Mouse (Mus musculus): Measurements from ENCODE around the gene Cacna2d1. TPM values are rescaled to one million over a fixed set of nuclear protein-coding genes. Genes with fewer than 3 reads are reported as not detected.

Cacna2d1 gene
- polyA plus RNA-seq, 1 experiment from 2014 or later, result 0.25 TPM

- Histone ChIP-seq H3K9ac (replicated peaks) (no peak overlapping the region), H3K9me3 (ENCODE audit: low read length) (no peaks in the 10 kb centered on the region), H3K36me3 (replicated peaks; ENCODE audit: insufficient read depth, low read length) (no peaks in the 10 kb centered on the region), H3K27me3 (ENCODE audit: insufficient read depth, low read length) (no peaks in the 10 kb centered on the region), H3K4me2 (ENCODE audit: low read depth, low read length) (no peak overlapping the region), H3K27ac (ENCODE audit: low read depth) (no peak overlapping the region), H3K4me1 (ENCODE audit: insufficient read depth) (no peaks in the 10 kb centered on the region), H3K4me3 (ENCODE audit: low read depth, low read length) (no peak overlapping the region)
- TF ChIP-seq CTCF (IDR thresholded peaks at IDR 0.05; ENCODE audit: low read depth), result no peak
- DNase-seq, result no peak
- 63% methylated on average over 5 of the region's 5 CpGs for WGBS (ENCODE audit: insufficient replicate concordance)
- no peak for ATAC-seq
Measured at GRCm38 (mm10) chr5:16062773-16063172, 128.3 kb downstream of the Cacna2d1 start.

- no peak for DNase-seq
- no peaks in the 10 kb centered on the region for H3K36me3 ChIP-seq (replicated peaks; ENCODE audit: insufficient read depth, low read length)
- no peak overlapping the region for H3K4me2 ChIP-seq (ENCODE audit: low read depth, low read length)
- H3K4me3 ChIP-seq (ENCODE audit: low read depth, low read length), result no peak overlapping the region
- no peaks in the 10 kb centered on the region for H3K27me3 ChIP-seq (ENCODE audit: insufficient read depth, low read length)
- H3K27ac ChIP-seq (ENCODE audit: low read depth), result no peak overlapping the region
- no peak for TF ChIP-seq CTCF (IDR thresholded peaks at IDR 0.05; ENCODE audit: low read depth)
- no peak for TF ChIP-seq EP300 (IDR thresholded peaks at IDR 0.05; ENCODE audit: low read depth)
- H3K9me3 ChIP-seq (ENCODE audit: low read length), result no peaks in the 10 kb centered on the region
- no peak overlapping the region for H3K9ac ChIP-seq (replicated peaks)
- ATAC-seq, result no peak
- no peaks in the 10 kb centered on the region for H3K4me1 ChIP-seq (ENCODE audit: insufficient read depth)
Measured at GRCm38 (mm10) chr5:16063273-16063672, 128.8 kb downstream of the Cacna2d1 start.

GRCm38 (mm10) chr5:16063949-16064348 lies 129.5 kb downstream of the Cacna2d1 start:
- Histone ChIP-seq H3K9ac (replicated peaks) (no peak overlapping the region), H3K27me3 (ENCODE audit: insufficient read depth, low read length) (no peaks in the 10 kb centered on the region), H3K4me3 (ENCODE audit: low read depth, low read length) (no peak overlapping the region), H3K4me1 (ENCODE audit: insufficient read depth) (no peaks in the 10 kb centered on the region), H3K4me2 (ENCODE audit: low read depth, low read length) (no peak overlapping the region), H3K36me3 (replicated peaks; ENCODE audit: insufficient read depth, low read length) (no peaks in the 10 kb centered on the region), H3K9me3 (ENCODE audit: low read length) (no peaks in the 10 kb centered on the region), H3K27ac (ENCODE audit: low read depth) (no peak overlapping the region)
- WGBS (ENCODE audit: insufficient replicate concordance), result 63% methylated on average over 3 of the region's 3 CpGs
- ATAC-seq (no peak), DNase-seq (no peak)
- no peak for TF ChIP-seq EP300 (IDR thresholded peaks at IDR 0.05; ENCODE audit: low read depth)
- no peak for TF ChIP-seq CTCF (IDR thresholded peaks at IDR 0.05; ENCODE audit: low read depth)

GRCm38 (mm10) chr5:16065816-16066215 lies 131.3 kb downstream of the Cacna2d1 start:
- H3K4me1 ChIP-seq (ENCODE audit: insufficient read depth), result no peaks in the 10 kb centered on the region
- no peaks in the 10 kb centered on the region for H3K27me3 ChIP-seq (ENCODE audit: insufficient read depth, low read length)
- ATAC-seq (no peak), DNase-seq (no peak)
- no peak overlapping the region for H3K4me3 ChIP-seq (ENCODE audit: low read depth, low read length)
- H3K9me3 ChIP-seq (ENCODE audit: low read length), result no peaks in the 10 kb centered on the region
- TF ChIP-seq CTCF (IDR thresholded peaks at IDR 0.05; ENCODE audit: low read depth) (no peak), EP300 (IDR thresholded peaks at IDR 0.05; ENCODE audit: low read depth) (no peak)
- H3K4me2 ChIP-seq (ENCODE audit: low read depth, low read length), result no peak overlapping the region
- WGBS (ENCODE audit: insufficient replicate concordance), result 62% methylated on average over 4 of the region's 4 CpGs
- no peaks in the 10 kb centered on the region for H3K36me3 ChIP-seq (replicated peaks; ENCODE audit: insufficient read depth, low read length)
- no peak overlapping the region for H3K9ac ChIP-seq (replicated peaks)
- H3K27ac ChIP-seq (ENCODE audit: low read depth), result no peak overlapping the region

- no peak overlapping the region for H3K27ac ChIP-seq (ENCODE audit: low read depth)
- H3K27me3 ChIP-seq (ENCODE audit: insufficient read depth, low read length), result no peaks in the 10 kb centered on the region
- H3K4me1 ChIP-seq (ENCODE audit: insufficient read depth), result no peaks in the 10 kb centered on the region
- no peaks in the 10 kb centered on the region for H3K9me3 ChIP-seq (ENCODE audit: low read length)
- no peaks in the 10 kb centered on the region for H3K36me3 ChIP-seq (replicated peaks; ENCODE audit: insufficient read depth, low read length)
- no peak overlapping the region for H3K4me2 ChIP-seq (ENCODE audit: low read depth, low read length)
- DNase-seq, result no peak
- no peak for ATAC-seq
- WGBS (ENCODE audit: insufficient replicate concordance), result 67% methylated on average over 2 of the region's 2 CpGs
- no peak for TF ChIP-seq EP300 (IDR thresholded peaks at IDR 0.05; ENCODE audit: low read depth)
- no peak for TF ChIP-seq CTCF (IDR thresholded peaks at IDR 0.05; ENCODE audit: low read depth)
- no peak overlapping the region for H3K9ac ChIP-seq (replicated peaks)
- no peak overlapping the region for H3K4me3 ChIP-seq (ENCODE audit: low read depth, low read length)
Measured at GRCm38 (mm10) chr5:16082253-16082652, 147.8 kb downstream of the Cacna2d1 start.

GRCm38 (mm10) chr5:16086979-16087902 lies 152.8 kb downstream of the Cacna2d1 start:
- H3K4me1 ChIP-seq (ENCODE audit: insufficient read depth), result no peaks in the 10 kb centered on the region
- WGBS (ENCODE audit: insufficient replicate concordance), result 77% methylated on average over 10 of the region's 10 CpGs
- H3K27ac ChIP-seq (ENCODE audit: low read depth), result no peak overlapping the region
- H3K36me3 ChIP-seq (replicated peaks; ENCODE audit: insufficient read depth, low read length), result no peaks in the 10 kb centered on the region
- DNase-seq, result no peak
- H3K4me3 ChIP-seq (ENCODE audit: low read depth, low read length), result no peak overlapping the region
- no peak overlapping the region for H3K4me2 ChIP-seq (ENCODE audit: low read depth, low read length)
- no peak for TF ChIP-seq CTCF (IDR thresholded peaks at IDR 0.05; ENCODE audit: low read depth)
- no peak for TF ChIP-seq EP300 (IDR thresholded peaks at IDR 0.05; ENCODE audit: low read depth)
- no peak for ATAC-seq
- H3K9me3 ChIP-seq (ENCODE audit: low read length), result no peaks in the 10 kb centered on the region
- H3K27me3 ChIP-seq (ENCODE audit: insufficient read depth, low read length), result no peaks in the 10 kb centered on the region
- no peak overlapping the region for H3K9ac ChIP-seq (replicated peaks)
